Mouse (Mus musculus) intestine, embryonic 16.5 days (tissue): ENCODE data around the gene Dagla. TPM values are rescaled to one million over a fixed set of nuclear protein-coding genes. Genes with fewer than 3 reads are reported as not detected.

ENCODE experiments used
- ATAC-seq: fragments of 200-750 bp; cut with Nextera tagmentation; 2 replicates; pipeline ENCODE4 v1.8.0; 2017; ENCODE audit warnings: moderate TSS enrichment, moderate library complexity
- H3K27ac ChIP-seq: fragments of 300-500 bp; sonication (generic); 2 replicates; pipeline ENCODE4 v1.5.1; 2014; ENCODE audit warnings: mild to moderate bottlenecking, low read length
- H3K27me3 ChIP-seq: fragments of 300-500 bp; sonication (generic); replicated peaks from 2 replicates; pipeline ENCODE4 v1.6.1; 2014; ENCODE audit warnings: low read length, control low read depth, mixed read lengths; ENCODE audit not compliant: control insufficient read depth, insufficient read depth
- H3K36me3 ChIP-seq: fragments of 300-500 bp; sonication (generic); 2 replicates; pipeline ENCODE4 v1.6.1; 2014; ENCODE audit warnings: low read length, control low read depth; ENCODE audit not compliant: control insufficient read depth, insufficient read depth
- H3K4me1 ChIP-seq: fragments of 300-500 bp; sonication (generic); 2 replicates; pipeline ENCODE4 v1.6.1; 2014; ENCODE audit warnings: low read length, control low read depth, mixed read lengths; ENCODE audit not compliant: control insufficient read depth, insufficient read depth
- H3K4me2 ChIP-seq: fragments of 300-500 bp; sonication (generic); 2 replicates; pipeline ENCODE4 v1.6.1; 2014; ENCODE audit warnings: low read depth, low read length, control low read depth
- H3K4me3 ChIP-seq: fragments of 300-500 bp; sonication (generic); 2 replicates; pipeline ENCODE4 v1.5.1; 2014; ENCODE audit warnings: mild to moderate bottlenecking, low read length
- H3K9ac ChIP-seq: fragments of 300-500 bp; sonication (generic); 2 replicates; pipeline ENCODE4 v1.6.1; 2014; ENCODE audit warnings: low read depth, low read length
- H3K9me3 ChIP-seq: fragments of 300-500 bp; sonication (generic); 2 replicates; pipeline ENCODE4 v1.6.1; 2016; ENCODE audit warnings: low read length, control low read depth; ENCODE audit not compliant: control insufficient read depth
- WGBS: fragments of 180-500 bp; shearing (Covaris S2); extraction: QIAGEN DNeasy Blood & Tissue Kit; methylation state at CpG from one replicate; pipeline ENCODE4 v1.1.7; 2014; 5-methylcytosine and 5-hydroxymethylcytosine counted together
- polyA plus RNA-seq: library from polyadenylated mRNA; unstranded; fragments of >200 nt; fragmentation: Nextera tagmentation; extraction: Ambion mirVana; gene quantifications from 2 replicates; pipeline ENCODE4 v1.2.1, GENCODE M21; 2015

Dagla gene
- polyA plus RNA-seq, 1 experiment from 2014 or later: 2.6 TPM

DNA sequence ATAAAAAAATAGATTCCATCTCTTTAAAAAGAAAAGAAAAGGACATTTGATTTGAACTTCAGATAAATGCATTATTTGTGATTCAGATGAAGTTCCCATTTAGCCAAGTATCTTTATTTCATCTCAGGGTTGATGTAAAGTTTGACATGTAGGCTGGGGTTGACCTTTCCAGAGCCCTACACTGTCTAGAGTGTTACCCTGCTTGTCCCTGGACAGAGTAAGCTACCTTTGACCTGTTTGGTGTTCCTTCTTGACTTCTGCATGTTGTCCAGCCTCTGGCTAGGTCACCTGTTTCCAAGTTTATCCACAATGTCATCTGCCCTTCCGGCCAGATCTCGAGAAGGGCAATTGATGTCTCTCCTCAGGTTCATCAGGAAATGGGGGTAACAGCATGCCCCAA is 12.7 kb upstream of the Dagla start:
- H3K4me3 ChIP-seq: no peak overlapping the region
- no peak overlapping the region for H3K4me2 ChIP-seq
- H3K4me1 ChIP-seq: no peaks in the 10 kb centered on the region
- 0 out of 2 replicates have a peak, but pooled peaks cover 3% of the 10 kb centered on the region for H3K27me3 ChIP-seq
- no peak for ATAC-seq
- H3K9ac ChIP-seq: no peak overlapping the region
- H3K9me3 ChIP-seq: no peaks in the 10 kb centered on the region
- H3K27ac ChIP-seq: no peak overlapping the region
- H3K36me3 ChIP-seq: no peaks in the 10 kb centered on the region
- WGBS: 65% methylated on average over 2 of the region's 2 CpGs

DNA sequence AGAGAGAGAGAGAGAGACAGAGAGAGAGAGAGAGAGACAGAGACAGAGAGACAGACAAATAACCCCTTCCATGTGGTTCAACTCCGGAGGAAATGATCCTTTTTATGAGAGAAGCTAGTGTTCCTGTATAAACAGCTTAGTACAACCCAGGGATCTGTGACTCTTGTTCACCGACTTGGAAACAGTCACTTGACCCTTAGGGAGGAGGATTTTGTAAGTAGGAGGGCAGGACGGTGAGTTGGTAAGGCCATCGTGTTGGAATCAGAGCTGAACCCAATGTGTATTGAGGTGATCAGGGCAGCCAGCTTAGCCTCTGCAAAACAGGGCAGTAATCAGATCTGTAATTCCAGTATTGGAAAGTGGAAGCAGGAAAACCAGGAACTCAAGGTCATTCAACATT is 12.3 kb upstream of the Dagla start:
- no peak for ATAC-seq
- Histone ChIP-seq H3K4me1 (no peaks in the 10 kb centered on the region; the same call in 1 of the 2 replicates), H3K4me3 (no peak overlapping the region), H3K27ac (no peak overlapping the region), H3K9me3 (no peaks in the 10 kb centered on the region), H3K4me2 (no peak overlapping the region), H3K9ac (no peak overlapping the region), H3K27me3 (0 out of 2 replicates have a peak, but pooled peaks cover 3% of the 10 kb centered on the region), H3K36me3 (no peaks in the 10 kb centered on the region)
- 58% methylated on average over 4 of the region's 4 CpGs for WGBS

DNA sequence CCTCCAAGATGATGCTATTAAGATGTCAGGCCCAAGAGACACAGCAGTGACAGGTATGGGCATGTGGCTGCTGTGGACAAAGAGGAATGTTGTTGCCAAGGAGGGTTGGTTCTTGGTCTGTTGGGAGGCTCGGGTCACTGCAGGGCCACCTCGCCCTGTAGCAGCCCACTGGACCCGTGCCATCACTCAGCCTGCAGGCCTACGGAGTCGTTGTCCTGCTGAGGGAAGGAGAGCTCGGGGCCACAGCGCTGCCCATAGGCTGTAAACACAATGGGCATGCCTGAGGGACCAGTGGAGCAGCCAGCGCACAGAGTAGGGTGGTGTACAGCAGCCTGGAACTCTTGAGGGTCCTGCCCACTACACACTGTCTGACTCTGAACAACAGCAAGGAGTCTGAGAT is 7.4 kb upstream of the Dagla start:
- Histone ChIP-seq H3K27ac (no peak overlapping the region), H3K4me3 (no peak overlapping the region), H3K9ac (no peak overlapping the region; the same call in 1 of the 2 replicates), H3K4me2 (no peak overlapping the region), H3K27me3 (no peaks in the 10 kb centered on the region), H3K4me1 (peaks cover 9% of the 10 kb centered on the region), H3K36me3 (no peaks in the 10 kb centered on the region), H3K9me3 (no peaks in the 10 kb centered on the region)
- 57% methylated on average over 8 of the region's 8 CpGs for WGBS
- ATAC-seq: 0 out of 2 replicates have a peak, but pooled peaks have one; percentile 31

DNA sequence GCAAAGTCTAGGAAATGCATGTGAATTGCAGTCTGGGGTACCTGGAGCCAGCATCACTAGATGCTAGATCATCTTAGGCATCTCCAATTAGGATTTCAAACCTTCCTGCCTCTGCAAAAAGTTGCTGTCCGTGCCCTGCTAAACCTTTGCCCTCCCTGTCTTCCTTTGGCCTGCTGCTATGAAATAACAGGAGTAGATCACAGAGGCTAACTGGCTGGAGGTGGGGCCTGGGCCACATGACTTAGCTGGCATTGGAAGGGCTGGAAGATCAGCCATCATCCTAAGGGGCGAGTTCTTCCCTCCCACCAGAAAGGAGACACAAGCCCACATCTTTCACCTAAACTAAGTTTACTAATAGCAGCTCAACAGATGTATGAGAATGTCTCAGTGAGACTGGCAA is 4.3 kb upstream of the Dagla start:
- H3K27me3 ChIP-seq: no peaks in the 10 kb centered on the region
- H3K9me3 ChIP-seq: no peaks in the 10 kb centered on the region
- WGBS: 48% methylated on average over 2 of the region's 2 CpGs
- H3K4me2 ChIP-seq: no peak overlapping the region
- no peak overlapping the region for H3K9ac ChIP-seq
- no peak for ATAC-seq
- no peaks in the 10 kb centered on the region for H3K36me3 ChIP-seq
- no peak overlapping the region for H3K4me3 ChIP-seq
- H3K4me1 ChIP-seq: peaks cover 19% of the 10 kb centered on the region
- no peak overlapping the region for H3K27ac ChIP-seq

DNA sequence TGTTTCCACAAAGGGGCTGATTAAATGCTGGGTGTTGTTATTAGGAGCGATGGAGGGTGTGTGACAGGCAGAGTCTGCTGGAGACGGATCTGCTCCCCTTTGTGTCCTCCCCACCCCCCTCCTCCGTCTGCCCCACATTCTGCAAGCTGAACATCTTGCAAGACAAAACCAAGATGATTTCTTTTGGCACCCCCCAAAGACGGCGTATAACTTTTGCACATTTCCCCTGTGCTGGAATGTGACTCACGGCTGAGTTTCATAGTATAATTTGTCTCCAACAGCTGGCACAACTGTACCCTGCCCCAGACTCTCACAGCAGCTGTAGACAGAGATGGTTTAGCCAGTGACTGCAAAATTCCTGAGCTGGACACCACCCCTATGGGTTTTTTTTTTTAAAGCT is 3.3 kb upstream of the Dagla start:
- Histone ChIP-seq H3K4me1 (peaks cover 19% of the 10 kb centered on the region), H3K9ac (no peak overlapping the region), H3K27ac (no peak overlapping the region), H3K9me3 (no peaks in the 10 kb centered on the region), H3K4me3 (no peak overlapping the region), H3K36me3 (no peaks in the 10 kb centered on the region), H3K27me3 (no peaks in the 10 kb centered on the region), H3K4me2 (no peak overlapping the region)
- WGBS: 35% methylated on average over 6 of the region's 6 CpGs
- ATAC-seq: no peak

DNA sequence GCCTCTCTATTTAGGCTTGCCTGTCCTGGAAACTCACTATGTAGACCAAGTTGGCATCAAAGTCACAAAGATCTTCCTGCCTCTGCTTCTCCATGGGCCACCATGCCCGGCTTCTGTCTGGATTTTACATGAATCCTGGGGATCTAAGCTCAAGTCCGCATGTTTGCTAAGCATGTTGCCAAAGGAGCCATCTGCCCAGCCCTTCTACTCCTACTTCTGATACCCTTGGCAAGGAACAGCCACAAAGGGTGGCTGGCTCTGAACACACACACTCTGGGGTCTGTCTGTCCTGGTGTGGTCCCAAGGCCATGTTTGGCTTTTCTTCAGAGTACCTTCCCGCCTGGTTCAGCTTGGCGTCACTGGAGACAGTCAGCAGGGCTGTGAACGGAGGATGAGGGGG is 2.7 kb upstream of the Dagla start:
- Histone ChIP-seq H3K4me1 (peaks cover 19% of the 10 kb centered on the region), H3K36me3 (no peaks in the 10 kb centered on the region), H3K9me3 (no peaks in the 10 kb centered on the region), H3K27me3 (no peaks in the 10 kb centered on the region), H3K4me2 (no peak overlapping the region), H3K27ac (no peak overlapping the region), H3K4me3 (no peak overlapping the region), H3K9ac (no peak overlapping the region)
- ATAC-seq: no peak
- 80% methylated on average over 5 of the region's 5 CpGs for WGBS

DNA sequence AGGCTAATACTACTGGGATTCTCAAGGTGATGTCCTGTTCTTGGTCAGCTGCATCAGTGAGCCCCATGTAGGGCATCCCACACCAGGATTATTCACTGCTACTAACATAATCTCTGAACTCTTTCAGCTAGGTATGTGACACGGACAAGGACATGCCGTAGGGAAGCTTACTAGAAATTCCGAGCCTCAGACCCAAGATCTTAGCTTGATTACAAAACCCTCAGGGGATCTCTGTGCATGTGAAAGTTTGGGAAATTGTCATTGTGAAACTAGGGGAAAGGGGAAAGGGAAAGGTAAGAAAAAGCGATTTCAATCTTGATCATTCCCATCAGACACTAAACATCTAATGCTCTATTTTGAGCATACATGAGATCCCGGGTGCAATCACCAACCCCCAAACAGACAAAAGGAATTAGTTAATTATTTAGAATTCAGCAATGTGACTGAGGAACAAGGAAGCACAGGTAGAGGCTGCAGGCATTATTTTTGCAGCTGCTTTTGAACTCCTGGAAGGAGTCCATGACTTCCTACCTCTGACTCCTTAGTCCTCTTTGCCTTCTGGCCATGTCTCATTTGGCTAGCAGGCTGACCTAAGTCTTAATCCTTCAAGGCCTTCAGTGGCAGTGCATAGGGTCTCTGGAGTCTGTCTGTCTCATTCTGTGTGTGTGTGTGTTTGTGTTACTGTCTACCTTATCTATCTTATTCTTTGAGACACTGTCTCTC is 2.0 kb upstream of the Dagla start:
- Histone ChIP-seq H3K4me2 (no peak overlapping the region), H3K27ac (no peak overlapping the region), H3K4me1 (peaks cover 19% of the 10 kb centered on the region; the same call in 1 of the 2 replicates), H3K36me3 (no peaks in the 10 kb centered on the region), H3K4me3 (no peak overlapping the region), H3K9ac (no peak overlapping the region), H3K27me3 (no peaks in the 10 kb centered on the region), H3K9me3 (no peaks in the 10 kb centered on the region)
- ATAC-seq: no peak
- WGBS: 87% methylated on average over 5 of the region's 5 CpGs

DNA sequence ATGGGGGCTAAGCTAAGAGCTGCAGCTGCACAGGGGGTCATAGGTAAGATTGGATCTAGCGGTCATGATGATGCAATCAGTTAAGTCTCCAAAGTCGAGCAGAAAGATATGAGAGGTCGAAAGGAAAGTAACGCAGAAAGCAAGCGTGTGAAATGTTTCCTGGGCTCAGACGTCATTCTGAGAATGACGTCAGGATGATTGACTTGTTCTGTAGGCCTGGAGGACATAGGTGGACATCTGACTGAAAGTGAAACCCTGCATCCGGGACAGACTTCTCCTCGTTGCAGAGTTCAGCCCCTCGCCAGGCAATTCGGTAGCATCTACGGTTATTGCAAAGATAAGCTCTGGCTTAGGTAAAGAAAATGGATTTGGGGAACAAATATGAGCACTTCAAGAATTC is 963 bp upstream of the Dagla start:
- H3K4me1 ChIP-seq: peaks cover 19% of the 10 kb centered on the region; the same call in 1 of the 2 replicates
- no peak overlapping the region for H3K4me3 ChIP-seq
- H3K9ac ChIP-seq: no peak overlapping the region
- H3K27me3 ChIP-seq: no peaks in the 10 kb centered on the region
- H3K4me2 ChIP-seq: no peak overlapping the region
- H3K36me3 ChIP-seq: no peaks in the 10 kb centered on the region
- no peak for ATAC-seq
- H3K9me3 ChIP-seq: no peaks in the 10 kb centered on the region
- WGBS: 71% methylated on average over 12 of the region's 12 CpGs
- no peak overlapping the region for H3K27ac ChIP-seq

DNA sequence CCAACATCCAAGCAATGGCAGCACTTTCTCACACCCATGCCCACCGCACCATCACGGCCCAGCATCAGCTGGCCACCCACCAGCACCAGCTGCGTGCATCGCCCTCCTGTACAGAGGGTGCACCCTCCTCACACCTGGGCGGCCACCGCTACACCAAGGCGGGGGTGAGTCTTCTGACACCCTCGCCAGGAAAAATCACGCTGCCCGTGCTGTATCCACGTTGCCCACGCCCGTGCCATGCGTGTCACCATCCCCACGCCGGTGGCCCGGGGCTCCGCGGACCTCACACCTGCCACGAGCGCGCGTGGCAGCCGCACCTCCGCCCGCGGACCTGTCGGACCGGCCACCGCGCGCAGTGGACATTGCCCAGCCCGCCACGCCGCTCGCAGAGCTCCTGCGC is 282 bp downstream of the Dagla start:
- H3K36me3 ChIP-seq: no peaks in the 10 kb centered on the region
- 8% methylated on average over 37 of the region's 37 CpGs for WGBS
- no peak overlapping the region for H3K27ac ChIP-seq
- H3K27me3 ChIP-seq: no peaks in the 10 kb centered on the region
- H3K4me2 ChIP-seq: peak overlapping the region; percentile 98
- peaks cover 19% of the 10 kb centered on the region; the same call in 1 of the 2 replicates for H3K4me1 ChIP-seq
- H3K9me3 ChIP-seq: no peaks in the 10 kb centered on the region
- ATAC-seq: peak; percentile 47
- peak overlapping the region; percentile 76 for H3K4me3 ChIP-seq
- peak overlapping the region; percentile 87 for H3K9ac ChIP-seq

DNA sequence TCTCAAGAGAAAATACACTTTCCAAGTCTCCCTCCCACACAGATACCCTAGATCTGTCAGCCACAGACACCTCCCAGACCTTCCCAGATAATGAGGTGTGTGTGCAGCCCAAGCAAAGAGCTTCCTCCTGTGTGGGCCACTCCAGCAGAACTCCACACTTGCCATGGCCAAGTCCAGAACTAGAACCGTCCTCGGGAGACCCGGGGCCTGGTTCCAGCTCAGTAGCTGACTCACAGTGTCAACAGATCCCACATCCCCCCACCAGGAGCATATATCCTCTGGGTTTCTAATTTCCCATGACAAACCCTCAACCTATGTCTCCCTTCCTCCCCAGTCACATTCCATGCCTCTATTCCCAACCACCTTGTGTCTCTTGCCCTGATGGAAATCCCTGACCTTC is 1.8 kb downstream of the Dagla start:
- H3K4me3 ChIP-seq: no peak overlapping the region
- H3K36me3 ChIP-seq: no peaks in the 10 kb centered on the region
- no peaks in the 10 kb centered on the region for H3K9me3 ChIP-seq
- no peak overlapping the region for H3K27ac ChIP-seq
- 76% methylated on average over 3 of the region's 3 CpGs for WGBS
- H3K4me2 ChIP-seq: no peak overlapping the region
- no peaks in the 10 kb centered on the region for H3K27me3 ChIP-seq
- ATAC-seq: no peak
- H3K9ac ChIP-seq: no peak overlapping the region; the same call in 1 of the 2 replicates
- peaks cover 19% of the 10 kb centered on the region; the same call in 1 of the 2 replicates for H3K4me1 ChIP-seq
